Mouse (Mus musculus): Measurements from ENCODE around the gene Hist1h4a. TPM values are rescaled to one million over a fixed set of nuclear protein-coding genes. Genes with fewer than 3 reads are reported as not detected.

Hist1h4a gene
- polyA plus RNA-seq (2012; rRNA removed), result 4.3 and 11.8 TPM in 2 replicates
- polyA plus RNA-seq (2014; fragmentation: Nextera tagmentation; extraction: Ambion mirVana), result 0.57 and 0.78 TPM in 2 replicates

- peak within 1 kb of the TSS; percentile 88 for H3K4me2 ChIP-seq (ENCODE audit: low read depth)
- H3K4me1 ChIP-seq (replicated peaks; ENCODE audit: control insufficient read depth in 2 of 2, insufficient read depth in 2 of 2, low read length in 1 of 2), result peaks cover 29 to 40% of the 10 kb centered on the region in 2 experiments
Measured at GRCm38 (mm10) chr13:23760972-23761864, at the start of gene Hist1h4a. Hist1h4a (minus strand) TSS chr13:23761230.

DNA sequence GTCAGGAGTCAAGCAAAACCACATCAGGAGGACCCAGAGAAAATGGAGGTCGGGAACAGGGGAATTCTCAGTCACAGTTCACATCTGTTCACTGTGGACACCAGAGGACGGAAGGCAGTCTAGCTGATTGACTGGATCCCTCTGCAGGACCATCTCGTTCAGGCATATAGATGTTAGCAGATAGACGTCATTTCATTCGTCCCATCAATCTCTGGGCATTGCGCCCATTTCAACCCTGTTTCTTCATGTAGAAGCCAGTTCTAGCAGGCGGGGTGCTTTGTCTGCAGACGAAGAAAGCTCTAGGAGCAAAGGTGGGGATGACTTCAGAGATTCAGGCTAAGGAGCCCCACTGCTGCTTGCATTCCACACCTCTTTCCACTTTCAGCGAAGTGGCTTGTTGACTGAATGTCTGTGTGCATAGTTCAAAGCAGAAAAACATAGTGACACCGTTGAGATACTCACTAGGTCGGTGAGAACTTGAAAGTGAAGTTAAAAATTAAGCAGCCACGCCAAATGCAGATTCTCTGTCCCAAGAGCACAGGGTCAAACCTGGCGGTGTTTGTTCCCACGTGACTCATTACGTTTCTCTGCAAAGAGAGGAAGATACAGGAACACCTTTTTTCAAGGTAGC lies 45.5 kb upstream of the Hist1h4a start, which contains the start of gene Slc17a2:
Slc17a2 (plus strand) TSS at position 572 of the 631 bp plus-strand sequence.
- H3K9ac ChIP-seq (replicated peaks), result no peak within 1 kb of the TSS
- WGBS (ENCODE audit: insufficient replicate concordance), result 61% methylated on average over 15 of the region's 15 CpGs
- H3K36me3 ChIP-seq (replicated peaks; ENCODE audit: control insufficient read depth, insufficient read depth, low read depth), result no peaks in the 10 kb centered on the region
- no peak within 1 kb of the TSS for H3K27ac ChIP-seq
- H3K27me3 ChIP-seq (ENCODE audit: control insufficient read depth, insufficient read depth, low read length), result no peaks in the 10 kb centered on the region
- 0 out of 4 replicates have a peak within 1 kb of the TSS, but pooled peaks of 1 of the 2 experiments have one; percentile 14 for H3K4me3 ChIP-seq (ENCODE audit: insufficient read depth in 1 of 2, low read depth in 2 of 2, low read length in 2 of 2)
- H3K4me1 ChIP-seq (replicated peaks; ENCODE audit: control insufficient read depth in 2 of 2, insufficient read depth in 2 of 2, low read length in 1 of 2), result peaks cover 0 to 9% of the 10 kb centered on the region in 2 experiments; a peak in 2 of 4 replicates
- DNase-seq (ENCODE audit: low read depth in 3 of 3, low spot score in 3 of 3), result peak in 2 of 3 experiments; percentile 24 to 27
- no peak within 1 kb of the TSS for H3K4me2 ChIP-seq (ENCODE audit: low read depth)
- ATAC-seq (ENCODE audit: insufficient read depth), result no peak
- no peak for TF ChIP-seq EP300 (IDR thresholded peaks at IDR 0.05; ENCODE audit: low read depth)
- TF ChIP-seq CTCF (IDR thresholded peaks at IDR 0.05; ENCODE audit: low read depth), result no peak
- no peaks in the 10 kb centered on the region for H3K9me3 ChIP-seq (ENCODE audit: control insufficient read depth, low read length)

More at GRCm38 (mm10) chr13:23760972-23761864, at the start of gene Hist1h4a:
- Histone ChIP-seq H3K4me3 (ENCODE audit: insufficient read depth in 1 of 2, low read depth in 2 of 2, low read length in 2 of 2) (peak within 1 kb of the TSS; percentile 62), H3K9ac (replicated peaks) (peak within 1 kb of the TSS; percentile 93), H3K9me3 (ENCODE audit: control insufficient read depth, low read length) (no peaks in the 10 kb centered on the region), H3K27ac (peak within 1 kb of the TSS; percentile 99), H3K27me3 (ENCODE audit: control insufficient read depth, insufficient read depth, low read length) (no peaks in the 10 kb centered on the region), H3K36me3 (replicated peaks; ENCODE audit: control insufficient read depth, insufficient read depth, low read depth) (no peaks in the 10 kb centered on the region)
- under 1% methylated on average over 61 of the region's 72 CpGs for WGBS (ENCODE audit: insufficient replicate concordance)
- TF ChIP-seq CTCF (IDR thresholded peaks at IDR 0.05; ENCODE audit: low read depth) (0 out of 2 replicates have a peak, but pooled peaks have one; percentile 12), EP300 (IDR thresholded peaks at IDR 0.05; ENCODE audit: low read depth) (peak; percentile 85)
- peak; percentile 63 for ATAC-seq (ENCODE audit: insufficient read depth)
- peak; percentile 99 to 100 (median 99) for DNase-seq (ENCODE audit: low read depth in 3 of 3, low spot score in 3 of 3)

GRCm38 (mm10) chr13:23804532-23804931 lies 43.5 kb upstream of the Hist1h4a start:
- ATAC-seq (ENCODE audit: insufficient read depth), result no peak

DNA sequence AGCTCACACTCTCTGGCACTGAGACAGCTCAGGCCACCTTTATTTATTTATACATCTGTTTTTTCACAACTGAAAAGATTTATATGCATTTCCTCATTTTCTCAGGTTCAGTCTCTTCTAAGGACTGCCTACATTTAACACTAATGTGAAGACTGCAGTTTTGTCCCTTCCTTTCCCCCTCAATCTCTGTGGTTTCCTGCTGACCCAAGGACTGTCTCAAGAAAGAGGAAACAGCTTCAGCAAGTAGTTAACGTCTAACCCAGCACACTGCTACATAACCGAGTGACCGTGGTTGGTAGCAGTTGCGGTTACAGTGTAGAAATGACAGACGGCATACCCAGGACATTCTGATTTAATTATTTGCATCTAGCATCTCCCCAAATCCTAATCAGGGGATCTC lies 38.4 kb upstream of the Hist1h4a start:
- no peak overlapping the region for H3K9ac ChIP-seq (replicated peaks)
- no peak overlapping the region for H3K27ac ChIP-seq
- no peak for DNase-seq (ENCODE audit: low read depth in 3 of 3, low spot score in 3 of 3)
- WGBS (ENCODE audit: insufficient replicate concordance), result 17% methylated on average over 5 of the region's 5 CpGs
- no peak for ATAC-seq (ENCODE audit: insufficient read depth)
- no peaks in the 10 kb centered on the region for H3K36me3 ChIP-seq (replicated peaks; ENCODE audit: control insufficient read depth, insufficient read depth, low read depth)
- H3K4me1 ChIP-seq (replicated peaks; ENCODE audit: control insufficient read depth in 2 of 2, insufficient read depth in 2 of 2, low read length in 1 of 2), result peaks cover 0 to 2% of the 10 kb centered on the region in 2 experiments; a peak in 1 of 4 replicates
- TF ChIP-seq EP300 (IDR thresholded peaks at IDR 0.05; ENCODE audit: low read depth) (no peak), CTCF (IDR thresholded peaks at IDR 0.05; ENCODE audit: low read depth) (no peak)
- H3K4me3 ChIP-seq (ENCODE audit: insufficient read depth in 1 of 2, low read depth in 2 of 2, low read length in 2 of 2), result no peak overlapping the region
- no peak overlapping the region for H3K4me2 ChIP-seq (ENCODE audit: low read depth)
- no peaks in the 10 kb centered on the region for H3K27me3 ChIP-seq (ENCODE audit: control insufficient read depth, insufficient read depth, low read length)
- no peaks in the 10 kb centered on the region for H3K9me3 ChIP-seq (ENCODE audit: control insufficient read depth, low read length)

More at GRCm38 (mm10) chr13:23804532-23804931, 43.5 kb upstream of the Hist1h4a start:
- Histone ChIP-seq H3K9ac (replicated peaks) (no peak overlapping the region), H3K9me3 (ENCODE audit: control insufficient read depth, low read length) (no peaks in the 10 kb centered on the region), H3K4me2 (ENCODE audit: low read depth) (no peak overlapping the region), H3K36me3 (replicated peaks; ENCODE audit: control insufficient read depth, insufficient read depth, low read depth) (no peaks in the 10 kb centered on the region), H3K4me3 (ENCODE audit: insufficient read depth in 1 of 2, low read depth in 2 of 2, low read length in 2 of 2) (no peak overlapping the region), H3K27me3 (ENCODE audit: control insufficient read depth, insufficient read depth, low read length) (no peaks in the 10 kb centered on the region), H3K4me1 (replicated peaks; ENCODE audit: control insufficient read depth in 2 of 2, insufficient read depth in 2 of 2, low read length in 1 of 2) (peaks cover 0 to 9% of the 10 kb centered on the region in 2 experiments; a peak in 2 of 4 replicates), H3K27ac (no peak overlapping the region)
- WGBS (ENCODE audit: insufficient replicate concordance), result 63% methylated on average over 2 of the region's 2 CpGs
- DNase-seq (ENCODE audit: low read depth in 3 of 3, low spot score in 3 of 3), result no peak
- no peak for TF ChIP-seq CTCF (IDR thresholded peaks at IDR 0.05; ENCODE audit: low read depth)
- TF ChIP-seq EP300 (IDR thresholded peaks at IDR 0.05; ENCODE audit: low read depth), result no peak
